Mouse (Mus musculus) CH12.LX (cell line): ENCODE measurements around the gene Macrod2. TPM values are rescaled to one million over a fixed set of nuclear protein-coding genes. Genes with fewer than 3 reads are reported as not detected.

Experiments
- DNase-seq: peaks from one replicate; pipeline ENCODE4 v3.0.0-alpha.2; 2013; ENCODE audit errors: extremely low read depth
- H3K27ac ChIP-seq: 2 replicates; pipeline ENCODE4 v1.5.1; 2012; ENCODE audit warnings: low read depth, mild to moderate bottlenecking, control low read depth, moderate library complexity; ENCODE audit not compliant: insufficient read depth
- H3K27me3 ChIP-seq: replicated peaks from 2 replicates; pipeline ENCODE3; 2012; ENCODE audit warnings: inconsistent platforms
- H3K36me3 ChIP-seq, 2 experiments: replicated peaks in 1 of 2; 2 replicates each; pipeline versions ENCODE3 to v1.6.1; 2012; ENCODE audit warnings: inconsistent platforms in 1 of 2, low read length in 1 of 2, mild to moderate bottlenecking in 1 of 2, mixed read lengths in 1 of 2, moderate library complexity in 1 of 2; ENCODE audit not compliant: control insufficient read depth in 1 of 2, insufficient read depth in 1 of 2
- H3K4me1 ChIP-seq, 2 experiments: 2 replicates each; pipeline ENCODE4 v1.6.1; 2012; ENCODE audit warnings: inconsistent platforms in 1 of 2, moderate library complexity in 1 of 2; ENCODE audit not compliant: insufficient read depth in 2 of 2, control insufficient read depth in 1 of 2
- H3K4me2 ChIP-seq: 2 replicates; pipeline ENCODE4 v1.6.1; 2012; ENCODE audit warnings: low read depth, mild to moderate bottlenecking, control low read depth; ENCODE audit not compliant: poor library complexity, insufficient read depth, severe bottlenecking
- H3K4me3 ChIP-seq, 3 experiments: fragments of 150-350 bp in 1 of 3; sonication (generic) in 1 of 3; replicated peaks in 1 of 3; 2 replicates each; pipeline versions ENCODE3 to v1.5.1; 2011 to 2012; ENCODE audit warnings: low read depth in 2 of 3, low read length in 2 of 3, mild to moderate bottlenecking in 2 of 3, moderate library complexity in 2 of 3, control low read depth in 1 of 3, improper control_type of control experiment in 1 of 3, inconsistent platforms in 1 of 3, mixed read lengths in 1 of 3; ENCODE audit not compliant: poor library complexity in 1 of 3
- H3K79me2 ChIP-seq: replicated peaks from 2 replicates; pipeline ENCODE4 v1.6.1; 2012; ENCODE audit warnings: mild to moderate bottlenecking, moderate library complexity; ENCODE audit not compliant: control insufficient read depth, poor library complexity, insufficient read depth, severe bottlenecking; ENCODE audit errors: extremely low read depth
- H3K9ac ChIP-seq: 2 replicates; pipeline ENCODE4 v1.6.1; 2012; ENCODE audit warnings: low read depth, mild to moderate bottlenecking, control low read depth, moderate library complexity; ENCODE audit not compliant: insufficient read depth
- H3K9me3 ChIP-seq: replicated peaks from 2 replicates; pipeline ENCODE3; 2012; ENCODE audit warnings: low read length, inconsistent platforms, mixed read lengths
- CHD1 ChIP-seq: IDR thresholded peaks from 2 replicates; pipeline ENCODE4 v1.6.1; 2012; ENCODE audit warnings: low read depth, low read length, improper control_type of control experiment, inconsistent platforms
- CTCF ChIP-seq, 2 experiments: IDR thresholded peaks in 1 of 2; conservative IDR thresholded peaks in 1 of 2; 2 replicates each; pipeline ENCODE4 v1.5.1; 2011 to 2012; ENCODE audit warnings: low read depth in 2 of 2, low read length in 2 of 2, improper control_type of control experiment in 1 of 2, inconsistent platforms in 1 of 2, mild to moderate bottlenecking in 1 of 2, moderate library complexity in 1 of 2
- E2F4 ChIP-seq: IDR thresholded peaks from 2 replicates; pipeline ENCODE4 v1.6.1; 2011; ENCODE audit warnings: low read depth, low read length, improper control_type of control experiment; ENCODE audit not compliant: insufficient replicate concordance
- ELF1 ChIP-seq: IDR thresholded peaks from 2 replicates; pipeline ENCODE4 v1.6.1; 2014; ENCODE audit warnings: low read depth, mild to moderate bottlenecking, inconsistent platforms, low read length, improper control_type of control experiment
- EP300 ChIP-seq: IDR thresholded peaks from 2 replicates; pipeline ENCODE4 v1.6.1; 2011; ENCODE audit warnings: low read length, improper control_type of control experiment
- GABPA ChIP-seq: IDR thresholded peaks from 2 replicates; pipeline ENCODE4 v1.6.1; 2012; ENCODE audit warnings: low read depth, low read length, improper control_type of control experiment, inconsistent platforms; ENCODE audit not compliant: insufficient replicate concordance
- HCFC1 ChIP-seq: IDR thresholded peaks from 2 replicates; pipeline ENCODE4 v1.6.1; 2012; ENCODE audit warnings: low read depth, mild to moderate bottlenecking, inconsistent platforms, low read length, improper control_type of control experiment
- IRF4 ChIP-seq: IDR thresholded peaks from 2 replicates; pipeline ENCODE4 v1.6.1; 2014; ENCODE audit warnings: low read depth, mild to moderate bottlenecking, inconsistent platforms, low read length, improper control_type of control experiment
- JUN ChIP-seq: IDR thresholded peaks from 2 replicates; pipeline ENCODE4 v1.6.1; 2011; ENCODE audit warnings: low read depth, mild to moderate bottlenecking, low read length, improper control_type of control experiment, moderate library complexity; ENCODE audit not compliant: insufficient read depth
- KAT2A ChIP-seq: IDR thresholded peaks from 2 replicates; pipeline ENCODE4 v1.6.1; 2012; ENCODE audit warnings: low read length, improper control_type of control experiment, inconsistent platforms; ENCODE audit not compliant: insufficient replicate concordance
- NELFE ChIP-seq: IDR thresholded peaks from 2 replicates; pipeline ENCODE4 v1.6.1; 2011; ENCODE audit warnings: low read depth, low read length, improper control_type of control experiment
- NRF1 ChIP-seq: IDR thresholded peaks from 2 replicates; pipeline ENCODE4 v1.6.1; 2014; ENCODE audit warnings: low read depth, mild to moderate bottlenecking, inconsistent platforms, low read length, improper control_type of control experiment, moderate library complexity
- RAD21 ChIP-seq: IDR thresholded peaks from 2 replicates; pipeline ENCODE4 v1.6.1; 2011; ENCODE audit warnings: low read depth, mild to moderate bottlenecking, low read length, improper control_type of control experiment, moderate library complexity
- SIN3A ChIP-seq: IDR thresholded peaks from 2 replicates; pipeline ENCODE4 v1.6.1; 2012; ENCODE audit warnings: low read length, improper control_type of control experiment, inconsistent platforms
- TBP ChIP-seq: conservative IDR thresholded peaks from 2 replicates; pipeline ENCODE4 v1.6.1; 2011; ENCODE audit warnings: low read depth, low read length, improper control_type of control experiment
- TCF12 ChIP-seq: IDR thresholded peaks from 2 replicates; pipeline ENCODE4 v1.6.1; 2014; ENCODE audit warnings: low read depth, mild to moderate bottlenecking, inconsistent platforms, low read length, improper control_type of control experiment
- USF1 ChIP-seq: IDR thresholded peaks from 2 replicates; pipeline ENCODE4 v1.6.1; 2014; ENCODE audit warnings: low read depth, mild to moderate bottlenecking, inconsistent platforms, low read length, improper control_type of control experiment
- USF2 ChIP-seq: conservative IDR thresholded peaks from 2 replicates; pipeline ENCODE4 v1.6.1; 2011; ENCODE audit warnings: low read depth, low read length, improper control_type of control experiment
- ZC3H11A ChIP-seq: IDR thresholded peaks from 2 replicates; pipeline ENCODE4 v1.6.1; 2012; ENCODE audit warnings: low read depth, mild to moderate bottlenecking, inconsistent platforms, low read length, improper control_type of control experiment
- ZKSCAN1 ChIP-seq: IDR thresholded peaks from 2 replicates; pipeline ENCODE4 v1.6.1; 2012; ENCODE audit warnings: low read depth, inconsistent platforms, low read length, improper control_type of control experiment, borderline replicate concordance
- dilution Hi-C: fragments of 300-500 bp; cut with MboI; formaldehyde crosslinking; loops from 2 replicates; pipeline ENCODE4 v1.14.3; 2020; ENCODE audit warnings: low sequenced_read_pairs; ENCODE audit not compliant: extremely low pct_unique_long_range_greater_than_20kb, extremely low pct_ligation_motif_present
- in situ Hi-C: fragments of 300-500 bp; cut with MboI; formaldehyde crosslinking; loops from 3 replicates; pipeline ENCODE4 v1.14.3; 2019; ENCODE audit warnings: low sequenced_read_pairs, low pct_ligation_motif_present, low pct_unique_long_range_greater_than_20kb, mixed read lengths
- polyA plus RNA-seq: library from polyadenylated mRNA; unstranded; fragments of >175 nt; gene quantifications from 2 replicates; pipeline ENCODE4 v1.2.1, GENCODE M21; 2012; ENCODE audit warnings: low read depth; ENCODE audit not compliant: insufficient read length
- total RNA-seq, 2 experiments: library from RNA; depleted of rRNA; stranded (reverse); fragments of 300-350 nt in 1 of 2; fragments of >200 nt in 1 of 2; gene quantifications; 2 replicates each; pipeline ENCODE4 v1.2.3; 2012 to 2014

The Macrod2 gene
- total and polyA plus RNA-seq, 3 experiments: not detected

DNA sequence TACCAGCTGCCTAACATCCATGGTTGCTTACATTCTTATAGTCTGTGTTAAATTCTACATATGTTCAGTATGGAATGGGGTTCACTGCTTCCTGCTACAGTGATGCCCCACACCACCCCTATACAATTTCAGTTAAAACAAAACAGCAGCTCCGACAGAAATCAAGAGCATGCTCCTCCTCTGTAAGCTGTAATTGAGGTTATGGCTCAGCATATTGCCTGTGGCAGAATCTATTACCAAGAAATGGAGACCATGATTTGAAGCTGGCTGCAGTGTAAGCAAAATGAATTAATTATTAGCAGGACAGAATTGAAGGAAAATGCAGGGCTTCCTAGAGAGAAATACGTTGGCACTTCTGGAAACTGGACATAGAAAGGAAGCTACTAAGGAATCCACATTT lies 747.2 kb downstream of the Macrod2 start:
- no peak for DNase-seq
- TF ChIP-seq NELFE: no peak
- Histone ChIP-seq H3K4me3 (no peak overlapping the region), H3K79me2 (no peaks in the 10 kb centered on the region), H3K4me2 (no peak overlapping the region), H3K9ac (no peak overlapping the region), H3K9me3 (peaks cover 25% of the 10 kb centered on the region), H3K27ac (no peak overlapping the region), H3K27me3 (no peaks in the 10 kb centered on the region), H3K36me3 (no peaks in the 10 kb centered on the region), H3K4me1 (no peaks in the 10 kb centered on the region)
- in situ Hi-C loops (no loop called here), dilution Hi-C loops (no loop called here)

DNA sequence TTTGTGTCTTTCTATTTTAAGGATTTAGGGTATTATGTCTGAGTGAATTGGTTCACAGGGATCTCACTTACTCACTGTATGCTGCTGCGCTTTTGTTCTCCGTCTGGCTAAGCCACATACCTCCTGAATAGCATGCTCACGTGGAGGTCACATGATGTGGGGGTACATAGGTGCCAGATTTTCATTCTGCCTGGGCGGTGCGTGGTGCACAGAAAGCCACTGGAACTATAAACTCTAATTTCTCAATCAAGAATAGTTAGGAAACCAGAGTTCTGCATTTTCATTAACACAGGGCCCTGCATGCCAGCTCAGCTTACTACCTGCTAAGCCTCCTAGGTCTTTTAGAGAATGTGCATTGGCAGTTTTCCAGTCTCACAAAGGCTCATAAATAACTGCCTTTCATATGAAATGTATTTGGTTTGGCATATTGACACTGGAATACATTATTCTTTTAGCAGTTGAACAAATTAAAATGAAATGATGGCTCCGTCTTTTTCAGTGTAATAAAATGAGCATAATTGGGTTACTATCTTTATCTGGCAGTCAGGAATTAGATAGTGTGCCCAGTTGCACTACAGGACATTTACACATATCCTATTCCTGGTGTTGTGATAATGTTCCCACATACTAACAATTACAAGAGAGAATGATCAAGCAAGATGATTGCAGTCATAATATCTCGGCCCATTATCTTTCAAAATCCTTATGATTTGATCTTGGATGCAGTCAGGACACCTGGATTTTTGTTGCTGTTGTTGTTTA lies 757.1 kb downstream of the Macrod2 start:
- peaks cover 38% of the 10 kb centered on the region for H3K9me3 ChIP-seq
- no peak overlapping the region for H3K4me2 ChIP-seq
- DNase-seq: no peak
- no peaks in the 10 kb centered on the region for H3K79me2 ChIP-seq
- no peaks in the 10 kb centered on the region for H3K36me3 ChIP-seq
- dilution Hi-C loops (no loop called here), in situ Hi-C loops (no loop called here)
- no peak overlapping the region for H3K9ac ChIP-seq
- H3K4me3 ChIP-seq: no peak overlapping the region
- no peak overlapping the region for H3K27ac ChIP-seq
- no peaks in the 10 kb centered on the region for H3K4me1 ChIP-seq
- TF ChIP-seq EP300 (no peak), ZKSCAN1 (no peak), USF1 (no peak), JUN (no peak), E2F4 (no peak), GABPA (no peak), RAD21 (no peak), CHD1 (no peak), HCFC1 (no peak), SIN3A (no peak), TCF12 (no peak)
- no peaks in the 10 kb centered on the region for H3K27me3 ChIP-seq

DNA sequence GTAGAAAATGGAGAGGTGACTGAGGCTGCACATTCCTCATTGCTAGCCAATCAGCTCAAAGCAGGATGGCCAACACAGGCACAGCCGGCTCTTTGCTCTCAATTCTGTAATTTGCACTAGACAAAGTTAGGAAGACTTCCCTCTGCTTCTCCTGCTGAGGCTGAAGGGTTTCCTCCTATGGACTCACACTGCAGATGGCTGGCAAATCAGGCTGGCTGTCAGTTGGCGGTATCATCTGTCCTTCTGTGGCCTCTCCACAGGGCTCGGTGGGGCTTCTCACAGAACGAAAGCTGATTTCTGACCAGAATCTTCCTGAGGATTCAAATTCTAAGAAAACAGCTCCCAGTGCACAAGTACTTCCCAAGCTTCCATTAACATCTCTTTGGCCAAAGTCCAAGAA lies 760.9 kb downstream of the Macrod2 start:
- H3K79me2 ChIP-seq: no peaks in the 10 kb centered on the region
- TF ChIP-seq USF2: no peak
- no peak for TF ChIP-seq USF1
- TF ChIP-seq NRF1: no peak
- no peak for TF ChIP-seq TBP
- TF ChIP-seq KAT2A: no peak
- TF ChIP-seq TCF12: no peak
- TF ChIP-seq CTCF (conservative IDR thresholded peaks at IDR 0.05 in 1 of 2, IDR thresholded peaks at IDR 0.05 in 1 of 2; ENCODE audit: low read depth in 2 of 2, low read length in 2 of 2): no peak
- TF ChIP-seq ZC3H11A: no peak
- TF ChIP-seq IRF4: no peak
- no peak for TF ChIP-seq ELF1
- TF ChIP-seq, all 38 proteins: peak for 0
- Histone ChIP-seq H3K36me3 (no peaks in the 10 kb centered on the region), H3K4me1 (no peaks in the 10 kb centered on the region), H3K4me3 (no peak overlapping the region), H3K9me3 (peaks cover 42% of the 10 kb centered on the region), H3K27ac (no peak overlapping the region), H3K9ac (no peak overlapping the region), H3K27me3 (no peaks in the 10 kb centered on the region), H3K4me2 (no peak overlapping the region)
- in situ Hi-C loops (no loop called here), dilution Hi-C loops (no loop called here)
- no peak for DNase-seq
